Mouse (Mus musculus): ENCODE data around the gene Pth. TPM values are rescaled to one million over a fixed set of nuclear protein-coding genes. Genes with fewer than 3 reads are reported as not detected.

Gene Pth
- polyA plus RNA-seq (2012; rRNA removed; ENCODE audit: low replicate concordance), result not detected in 2 replicates

DNA sequence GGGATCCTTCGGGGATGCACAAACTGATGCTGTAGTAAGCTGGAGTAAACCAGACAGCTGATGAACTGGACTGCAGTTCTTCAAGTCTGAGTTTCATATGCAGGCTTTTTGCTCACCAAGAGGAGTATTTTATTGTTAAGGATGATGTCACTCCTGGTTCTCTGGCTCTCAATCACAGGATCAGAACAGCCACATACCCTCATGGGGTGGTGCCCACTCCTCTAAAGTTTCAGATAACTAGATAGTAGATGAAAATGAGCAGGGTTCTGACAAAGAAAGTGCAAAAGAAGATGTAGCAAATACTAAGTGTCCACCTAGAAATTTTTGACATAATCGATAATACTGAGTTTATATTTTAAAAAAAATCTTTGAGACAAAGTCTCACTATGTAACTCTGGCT is at the start of gene Pth:
TSS of gene Pth (minus strand) at position 101 of the 400 bp plus-strand sequence.

GRCm38 (mm10) chr7:113368746-113369619 is 19.4 kb downstream of the Pth start, which contains the start of gene Btbd10:
Gene Btbd10, minus strand, starts transcription at chr7:113369392.

Other genes with a start within 250 kb of the Pth start
- gene Arntl, start 181.1 kb downstream of the Pth start, polyA plus RNA-seq (2012; rRNA removed; ENCODE audit: low replicate concordance), result 6.5 and 10.1 TPM in 2 replicates
- 10.9 and 11.7 TPM in 2 replicates for gene Btbd10, start 19.2 kb downstream of the Pth start, polyA plus RNA-seq (2012; rRNA removed; ENCODE audit: low replicate concordance)
- 7.0 and 15.5 TPM in 2 replicates for gene Far1, start 125.3 kb upstream of the Pth start, polyA plus RNA-seq (2012; rRNA removed; ENCODE audit: low replicate concordance)

Data from mammary gland, adult 2 months (tissue).